Mouse (Mus musculus): ENCODE measurements at regions not wholly inside any gene's neighbourhood (a gene's known extent, or its start where the extent isn't known, plus 50 kb on each side); places are given as distances from the start of the nearest gene placed in this dataset.

GRCm38 (mm10) chr3:107816031-107816430 lies 55.8 kb upstream of the Csf1 start:
- no peak overlapping the region for H3K9ac ChIP-seq (replicated peaks; ENCODE audit: low read depth, low read length)
- H3K4me3 ChIP-seq (replicated peaks; ENCODE audit: low read length), result no peak overlapping the region
- 85% methylated on average over 3 of the region's 3 CpGs for WGBS
- no peaks in the 10 kb centered on the region for H3K27me3 ChIP-seq (replicated peaks; ENCODE audit: control insufficient read depth, insufficient read depth, low read length)
- no peak for ATAC-seq
- H3K27ac ChIP-seq (ENCODE audit: low read length), result no peak overlapping the region
- H3K4me1 ChIP-seq (replicated peaks; ENCODE audit: control insufficient read depth, insufficient read depth, low read length), result no peaks in the 10 kb centered on the region
- no peaks in the 10 kb centered on the region for H3K9me3 ChIP-seq (ENCODE audit: control insufficient read depth, low read length)
- H3K36me3 ChIP-seq (ENCODE audit: control insufficient read depth, insufficient read depth), result no peaks in the 10 kb centered on the region
- H3K4me2 ChIP-seq (ENCODE audit: low read length), result no peak overlapping the region

GRCm38 (mm10) chr3:107814280-107814679 lies 54.0 kb upstream of the Csf1 start:
- Histone ChIP-seq H3K9me3 (ENCODE audit: control insufficient read depth, low read length) (no peaks in the 10 kb centered on the region), H3K4me3 (replicated peaks; ENCODE audit: low read length) (no peak overlapping the region), H3K27me3 (replicated peaks; ENCODE audit: control insufficient read depth, insufficient read depth, low read length) (no peaks in the 10 kb centered on the region), H3K4me2 (ENCODE audit: low read length) (no peak overlapping the region), H3K27ac (ENCODE audit: low read length) (no peak overlapping the region), H3K9ac (replicated peaks; ENCODE audit: low read depth, low read length) (no peak overlapping the region), H3K36me3 (ENCODE audit: control insufficient read depth, insufficient read depth) (no peaks in the 10 kb centered on the region), H3K4me1 (replicated peaks; ENCODE audit: control insufficient read depth, insufficient read depth, low read length) (no peaks in the 10 kb centered on the region)
- WGBS, result 83% methylated on average over 5 of the region's 5 CpGs
- ATAC-seq, result no peak

GRCm38 (mm10) chr3:107812885-107813284 lies 52.6 kb upstream of the Csf1 start:
- no peak for ATAC-seq
- H3K4me1 ChIP-seq (replicated peaks; ENCODE audit: control insufficient read depth, insufficient read depth, low read length), result peaks cover 11% of the 10 kb centered on the region
- H3K36me3 ChIP-seq (ENCODE audit: control insufficient read depth, insufficient read depth), result no peaks in the 10 kb centered on the region
- whole genome bisulfite sequencing, result 77% methylated on average over 4 of the region's 4 CpGs
- no peaks in the 10 kb centered on the region for H3K9me3 ChIP-seq (ENCODE audit: control insufficient read depth, low read length)
- H3K4me2 ChIP-seq (ENCODE audit: low read length), result no peak overlapping the region
- H3K27me3 ChIP-seq (replicated peaks; ENCODE audit: control insufficient read depth, insufficient read depth, low read length), result no peaks in the 10 kb centered on the region
- no peak overlapping the region for H3K27ac ChIP-seq (ENCODE audit: low read length)
- H3K9ac ChIP-seq (replicated peaks; ENCODE audit: low read depth, low read length), result no peak overlapping the region
- H3K4me3 ChIP-seq (replicated peaks; ENCODE audit: low read length), result no peak overlapping the region

GRCm38 (mm10) chr3:107812341-107812740 lies 52.1 kb upstream of the Csf1 start:
- no peak overlapping the region for H3K4me3 ChIP-seq (replicated peaks; ENCODE audit: low read length)
- H3K27me3 ChIP-seq (replicated peaks; ENCODE audit: control insufficient read depth, insufficient read depth, low read length), result no peaks in the 10 kb centered on the region
- H3K9ac ChIP-seq (replicated peaks; ENCODE audit: low read depth, low read length), result no peak overlapping the region
- H3K4me1 ChIP-seq (replicated peaks; ENCODE audit: control insufficient read depth, insufficient read depth, low read length), result peaks cover 16% of the 10 kb centered on the region
- H3K36me3 ChIP-seq (ENCODE audit: control insufficient read depth, insufficient read depth), result no peaks in the 10 kb centered on the region
- H3K9me3 ChIP-seq (ENCODE audit: control insufficient read depth, low read length), result no peaks in the 10 kb centered on the region
- H3K27ac ChIP-seq (ENCODE audit: low read length), result no peak overlapping the region
- no peak overlapping the region for H3K4me2 ChIP-seq (ENCODE audit: low read length)
- ATAC-seq, result no peak
- WGBS, result 92% methylated on average over 4 of the region's 4 CpGs

- WGBS, result 80% methylated on average over 9 of the region's 9 CpGs
- Histone ChIP-seq H3K4me1 (replicated peaks; ENCODE audit: control insufficient read depth, insufficient read depth, low read length) (peaks cover 23% of the 10 kb centered on the region), H3K36me3 (ENCODE audit: control insufficient read depth, insufficient read depth) (no peaks in the 10 kb centered on the region), H3K4me2 (ENCODE audit: low read length) (no peak overlapping the region), H3K9me3 (ENCODE audit: control insufficient read depth, low read length) (no peaks in the 10 kb centered on the region), H3K27me3 (replicated peaks; ENCODE audit: control insufficient read depth, insufficient read depth, low read length) (no peaks in the 10 kb centered on the region), H3K27ac (ENCODE audit: low read length) (no peak overlapping the region), H3K4me3 (replicated peaks; ENCODE audit: low read length) (no peak overlapping the region), H3K9ac (replicated peaks; ENCODE audit: low read depth, low read length) (no peak overlapping the region)
- no peak for ATAC-seq
Observed at GRCm38 (mm10) chr3:107810452-107811050, 50.3 kb upstream of the Csf1 start.
